Comparison of ENCODE assay signal across 16 mouse cellular contexts in the genomic region with DNA sequence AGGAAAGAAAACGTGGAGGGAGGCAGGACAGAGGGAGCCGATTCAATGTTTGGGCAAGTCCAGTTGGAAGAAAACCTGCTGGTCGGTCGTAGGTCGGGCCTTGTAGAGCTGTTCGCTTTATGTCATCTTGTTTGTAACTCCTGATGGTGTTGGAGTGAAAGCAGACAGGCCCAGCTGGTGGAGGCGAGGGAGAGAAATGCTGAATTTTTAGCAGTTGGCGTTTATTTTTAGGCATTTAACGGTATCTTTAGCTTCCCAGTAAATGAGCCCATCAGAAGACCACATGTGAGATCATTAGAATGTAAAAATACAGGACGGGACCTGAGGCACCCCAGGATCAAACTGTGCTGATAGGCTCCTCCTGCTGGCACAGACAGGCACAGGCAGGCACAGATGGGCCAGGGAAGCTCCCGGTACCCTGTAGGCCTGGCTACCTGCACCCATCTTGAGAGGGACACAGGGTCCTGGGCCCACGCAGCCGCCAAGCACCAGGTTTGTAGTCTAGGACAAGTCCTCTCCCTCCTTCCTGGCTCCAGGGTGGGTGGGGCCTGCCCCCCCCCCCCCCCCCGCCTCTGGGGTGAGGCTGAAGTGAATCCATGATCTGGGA. TPM values are rescaled to one million over a fixed set of nuclear protein-coding genes. Genes with fewer than 3 reads are reported as not detected.
DNase-seq lines count a peak whose midpoint lies in the region; ATAC-seq and TF ChIP-seq lines count a peak whose summit lies in the region.
"Had no signal": no experiment of that assay in that cellular context is flagged by ENCODE, and none has a peak within 500 bp of the region (broad histone marks: within the 10 kb centered on the region; RNA-seq: fewer than 3 reads in every experiment).

No protein-coding gene starts in this region.

- WGBS in liver, embryonic 12.5 days (ENCODE audit: insufficient replicate concordance) = 61% methylated on average over 13 of the region's 14 CpGs
- WGBS in liver, postnatal 0 days (ENCODE audit: insufficient replicate concordance) = 65% methylated on average over 14 of the region's 14 CpGs
- WGBS in forebrain, postnatal 0 days = 47% methylated on average over 14 of the region's 14 CpGs

- DNase-seq in frontal cortex, adult 2 months (ENCODE audit: extremely low spot score in 1 of 2, low spot score in 1 of 2) = peak; percentile 46 to 50
- DNase-seq in frontal cortex, postnatal 10 days (ENCODE audit: low spot score in 2 of 2) = no peak
- no peak for DNase-seq in liver, postnatal 0 days
- DNase-seq in forebrain, postnatal 0 days = peak; percentile 68
- no peak for DNase-seq in urinary bladder, adult 2 months (ENCODE audit: low spot score)
- DNase-seq in embryo, embryonic 11 days = no peak
- DNase-seq: adrenal gland, postnatal 14 days; cerebellum, postnatal 25 days; heart, adult 11 months; lung, postnatal 10 days; retina, postnatal 1 day; thymus, adult 2 months had no signal

- no peak overlapping the region for H3K27ac ChIP-seq in liver, embryonic 12.5 days
- no peak overlapping the region for H3K27ac ChIP-seq in liver, postnatal 0 days (ENCODE audit: low read depth)
- peak overlapping the region; percentile 57 for H3K27ac ChIP-seq in forebrain, postnatal 0 days (ENCODE audit: low read depth, low read length)
- H3K27ac ChIP-seq: kidney, postnatal 0 days; midbrain, embryonic 12.5 days had no signal

- 0 out of 2 replicates have a peak, but pooled peaks have one; percentile 18 for ATAC-seq in liver, embryonic 12.5 days
- no peak for ATAC-seq in liver, postnatal 0 days
- peak; percentile 83 for ATAC-seq in forebrain, postnatal 0 days

- H3K4me3 ChIP-seq in liver, embryonic 12.5 days = no peak overlapping the region
- H3K4me3 ChIP-seq in liver, postnatal 0 days (ENCODE audit: low read depth, low read length) = no peak overlapping the region
- no peak overlapping the region for H3K4me3 ChIP-seq in E14TG2a.4 (replicated peaks; ENCODE audit: low read length)
- no peak overlapping the region for H3K4me3 ChIP-seq in forebrain, postnatal 0 days (ENCODE audit: low read depth, low read length)
- H3K4me3 ChIP-seq: midbrain, embryonic 12.5 days had no signal

- no peak overlapping the region for H3K9ac ChIP-seq in liver, embryonic 12.5 days
- H3K9ac ChIP-seq in liver, postnatal 0 days (replicated peaks) = no peak overlapping the region
- H3K9ac ChIP-seq in forebrain, postnatal 0 days = no peak overlapping the region
- H3K9ac ChIP-seq: midbrain, embryonic 12.5 days had no signal

- H3K9me3 ChIP-seq in liver, embryonic 12.5 days (replicated peaks) = peaks cover 3% of the 10 kb centered on the region; the same call in 1 of the 2 replicates
- H3K9me3 ChIP-seq in liver, postnatal 0 days (ENCODE audit: low read length) = no peaks in the 10 kb centered on the region
- H3K9me3 ChIP-seq in E14TG2a.4 (ENCODE audit: low read length) = peaks cover 6% of the 10 kb centered on the region
- no peaks in the 10 kb centered on the region for H3K9me3 ChIP-seq in forebrain, postnatal 0 days (ENCODE audit: low read length)

- no peaks in the 10 kb centered on the region for H3K4me1 ChIP-seq in liver, embryonic 12.5 days
- H3K4me1 ChIP-seq in liver, postnatal 0 days (ENCODE audit: insufficient read depth) = no peaks in the 10 kb centered on the region
- peaks cover 22% of the 10 kb centered on the region for H3K4me1 ChIP-seq in E14TG2a.4 (replicated peaks; ENCODE audit: low read depth, low read length)
- no peaks in the 10 kb centered on the region for H3K4me1 ChIP-seq in forebrain, postnatal 0 days (ENCODE audit: insufficient read depth)

- H3K4me2 ChIP-seq in liver, embryonic 12.5 days = no peak overlapping the region
- no peak overlapping the region for H3K4me2 ChIP-seq in liver, postnatal 0 days (ENCODE audit: low read depth, low read length)
- no peak overlapping the region for H3K4me2 ChIP-seq in forebrain, postnatal 0 days (ENCODE audit: low read depth)
- H3K4me2 ChIP-seq: midbrain, embryonic 12.5 days had no signal

- no peaks in the 10 kb centered on the region; the same call in 1 of the 2 replicates for H3K27me3 ChIP-seq in liver, embryonic 12.5 days (replicated peaks)
- H3K27me3 ChIP-seq in liver, postnatal 0 days (ENCODE audit: insufficient read depth, low read length) = no peaks in the 10 kb centered on the region
- H3K27me3 ChIP-seq in E14TG2a.4 (ENCODE audit: insufficient read depth, low read length) = peaks cover 14% of the 10 kb centered on the region
- no peaks in the 10 kb centered on the region for H3K27me3 ChIP-seq in forebrain, postnatal 0 days (ENCODE audit: insufficient read depth, low read length)
- H3K27me3 ChIP-seq: midbrain, embryonic 12.5 days had no signal

- no peak for TF ChIP-seq CTCF in liver, postnatal 0 days (IDR thresholded peaks at IDR 0.05; ENCODE audit: low read depth)
- TF ChIP-seq CTCF in E14TG2a.4 (conservative IDR thresholded peaks at IDR 0.05; ENCODE audit: low read length) = 0 out of 2 replicates have a peak, but pooled peaks have one; percentile 6
- TF ChIP-seq CTCF in forebrain, postnatal 0 days (IDR thresholded peaks at IDR 0.05; ENCODE audit: low read depth) = peak; percentile 42

- no peaks in the 10 kb centered on the region for H3K36me3 ChIP-seq in liver, embryonic 12.5 days
- no peaks in the 10 kb centered on the region for H3K36me3 ChIP-seq in liver, postnatal 0 days (replicated peaks; ENCODE audit: insufficient read depth, low read length)
- H3K36me3 ChIP-seq in E14TG2a.4 (ENCODE audit: insufficient read depth, low read length) = no peaks in the 10 kb centered on the region
- no peaks in the 10 kb centered on the region for H3K36me3 ChIP-seq in forebrain, postnatal 0 days (ENCODE audit: insufficient read depth)
- H3K36me3 ChIP-seq: midbrain, embryonic 12.5 days had no signal

- no peak for TF ChIP-seq EP300 in liver, postnatal 0 days (IDR thresholded peaks at IDR 0.05; ENCODE audit: low read depth)

RNA-seq across cellular contexts. Expression of gene 1600014C10Rik, which starts 31.2 kb away (rescaled TPM):
- 25.9 and 26.7 TPM in 2 replicates for polyA plus RNA-seq in frontal cortex, adult 2 months (2012; rRNA removed)
- 7.0 and 7.5 TPM in 2 replicates for polyA plus RNA-seq in liver, embryonic 12.5 days (2016; fragmentation: Nextera tagmentation; extraction: Ambion mirVana)
- 76.6 and 78.1 TPM in 2 replicates for polyA plus RNA-seq in liver, postnatal 0 days (2015; fragmentation: Nextera tagmentation; extraction: Ambion mirVana)
- 18.2 and 24.9 TPM in 2 replicates for total RNA-seq in forebrain, postnatal 0 days (2014; rRNA removed)
- 12.8 and 20.8 TPM in 2 replicates for polyA plus RNA-seq in forebrain, postnatal 0 days (2015; fragmentation: Nextera tagmentation; extraction: Ambion mirVana)
- polyA plus RNA-seq in urinary bladder, adult 2 months (2012; rRNA removed) = 52.4 and 56.0 TPM in 2 replicates

RNA-seq across cellular contexts. Expression of gene Ccne1, which starts 44.5 kb away (rescaled TPM):
- 15.8 and 19.0 TPM in 2 replicates for polyA plus RNA-seq in frontal cortex, adult 2 months (2012; rRNA removed)
- polyA plus RNA-seq in liver, embryonic 12.5 days (2016; fragmentation: Nextera tagmentation; extraction: Ambion mirVana) = 145 and 150 TPM in 2 replicates
- 31.1 and 32.4 TPM in 2 replicates for polyA plus RNA-seq in liver, postnatal 0 days (2015; fragmentation: Nextera tagmentation; extraction: Ambion mirVana)
- 7.5 and 9.9 TPM in 2 replicates for total RNA-seq in forebrain, postnatal 0 days (2014; rRNA removed)
- polyA plus RNA-seq in forebrain, postnatal 0 days (2015; fragmentation: Nextera tagmentation; extraction: Ambion mirVana) = 8.3 and 11.8 TPM in 2 replicates
- polyA plus RNA-seq in urinary bladder, adult 2 months (2012; rRNA removed) = 3.1 and 3.6 TPM in 2 replicates

Comparison
In these comparisons a context has a peak if more than half of its experiments do, and no peak if none do; other contexts are left out.
1. DNase-seq: peak in frontal cortex, adult 2 months (2 of 2) and forebrain, postnatal 0 days (single experiment); none in frontal cortex, postnatal 10 days (0 of 2), liver, postnatal 0 days (single experiment), urinary bladder, adult 2 months (single experiment) and embryo, embryonic 11 days (single experiment).